Mouse (Mus musculus): ENCODE results near the gene Knl1. TPM values are rescaled to one million over a fixed set of nuclear protein-coding genes. Genes with fewer than 3 reads are reported as not detected.

Knl1 gene
- polyA plus RNA-seq, 1 experiment from 2014 or later: 54.3 TPM

DNA sequence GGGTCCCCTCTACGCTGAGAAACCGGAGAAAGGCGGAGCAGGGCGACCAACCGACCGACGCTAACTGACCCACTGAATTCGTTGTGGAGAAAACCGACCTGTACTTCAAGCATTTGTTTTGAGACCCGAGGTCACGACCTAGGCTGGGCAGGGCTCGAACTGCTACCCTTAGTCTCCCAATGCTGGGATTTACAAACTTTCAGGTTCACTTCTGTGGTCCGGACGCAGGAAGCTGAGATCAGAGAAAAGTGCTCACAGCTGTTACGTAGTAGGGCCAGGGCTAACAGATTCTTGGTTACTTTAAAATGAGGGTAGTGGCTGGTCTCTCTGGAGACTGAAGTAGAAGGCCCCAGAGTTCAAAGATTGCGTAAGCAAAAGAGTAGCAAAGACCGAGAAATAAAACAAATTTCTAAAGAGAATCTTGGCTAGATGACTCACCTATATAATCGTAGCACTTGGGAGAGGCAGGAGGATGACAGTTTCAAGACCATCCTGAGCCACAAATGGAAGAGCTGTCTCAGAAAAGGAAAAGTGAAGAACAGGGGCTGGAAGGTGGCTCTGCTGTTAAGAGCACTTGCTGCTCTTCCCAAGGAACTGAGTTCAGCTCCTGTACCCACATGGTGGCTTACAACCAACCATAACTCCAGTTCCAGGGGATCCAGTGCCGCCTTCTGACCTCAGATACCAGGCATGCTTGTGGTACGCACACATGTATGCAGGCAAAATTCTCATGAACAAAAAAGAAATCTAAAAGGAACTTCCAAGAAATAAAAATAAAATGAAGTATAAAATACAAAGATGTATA, 66.4 kb downstream of the Knl1 start:
- H3K4me3 ChIP-seq: peak overlapping the region; percentile 83
- H3K36me3 ChIP-seq: peaks cover 6% of the 10 kb centered on the region; the same call in 1 of the 2 replicates
- WGBS: 14% methylated on average over 20 of the region's 20 CpGs
- no peak for ATAC-seq (ENCODE audit: insufficient number of reproducible peaks, insufficient read depth, low FRiP score, low TSS enrichment)
- no peaks in the 10 kb centered on the region for H3K9me3 ChIP-seq
- peak overlapping the region; percentile 80 for H3K9ac ChIP-seq
- H3K27ac ChIP-seq: peak overlapping the region; percentile 90
- no peaks in the 10 kb centered on the region for H3K27me3 ChIP-seq
- H3K4me2 ChIP-seq (replicated peaks): peak overlapping the region; percentile 93
- peaks cover 11% of the 10 kb centered on the region for H3K4me1 ChIP-seq

DNA sequence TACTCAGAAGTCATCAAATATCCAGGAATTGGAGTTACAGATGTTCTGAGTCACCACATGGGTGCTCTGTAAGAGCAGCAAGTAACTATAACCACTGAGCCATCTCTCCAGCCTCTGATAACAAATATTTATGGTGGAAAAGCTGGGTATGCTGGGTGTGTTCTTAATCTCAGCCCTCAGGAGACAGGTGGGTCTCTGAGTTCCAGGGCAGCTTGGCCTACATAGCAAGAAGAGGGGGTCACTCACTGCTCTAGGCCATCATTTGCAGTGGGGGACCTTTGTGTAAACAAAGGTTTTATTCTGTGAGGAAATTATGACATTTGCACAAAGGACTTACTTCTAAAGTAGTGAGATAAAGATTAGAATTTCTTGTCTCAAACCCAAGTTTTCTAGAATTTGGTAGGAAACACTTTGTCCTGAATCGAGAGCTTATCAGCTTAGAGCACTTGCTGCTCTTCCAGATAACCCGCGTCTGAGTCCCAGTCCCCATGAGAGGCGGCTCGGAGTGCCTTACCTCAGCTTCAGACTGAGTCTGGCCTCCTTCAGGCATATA, 89.5 kb downstream of the Knl1 start:
- no peaks in the 10 kb centered on the region for H3K9me3 ChIP-seq
- H3K27me3 ChIP-seq: no peaks in the 10 kb centered on the region
- H3K9ac ChIP-seq: no peak overlapping the region
- no peak for ATAC-seq (ENCODE audit: insufficient number of reproducible peaks, insufficient read depth, low FRiP score, low TSS enrichment)
- H3K4me3 ChIP-seq: no peak overlapping the region
- no peaks in the 10 kb centered on the region for H3K4me1 ChIP-seq
- H3K27ac ChIP-seq: no peak overlapping the region
- 82% methylated on average over 5 of the region's 5 CpGs for WGBS
- H3K36me3 ChIP-seq: peaks cover 70% of the 10 kb centered on the region
- no peak overlapping the region for H3K4me2 ChIP-seq (replicated peaks)

DNA sequence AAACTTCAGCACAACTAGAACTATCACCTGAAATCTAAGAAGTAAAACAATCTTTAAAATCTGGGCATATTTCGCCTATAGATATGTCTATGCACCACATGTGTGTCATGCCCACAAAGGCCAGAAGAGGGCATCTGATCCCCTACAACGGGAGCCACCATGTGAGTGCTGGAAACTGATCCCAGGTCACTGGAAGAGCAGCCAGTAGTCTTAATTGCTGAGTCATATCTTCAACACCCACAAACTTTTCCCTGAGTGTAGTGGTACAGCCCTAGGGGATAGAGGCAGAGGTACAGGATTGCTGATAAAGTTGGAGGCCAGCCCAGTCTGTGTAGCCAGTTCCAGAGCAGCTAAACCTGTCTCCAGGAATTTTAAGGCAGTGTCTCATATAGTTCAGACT, 98.3 kb downstream of the Knl1 start:
- no peaks in the 10 kb centered on the region for H3K27me3 ChIP-seq
- H3K9ac ChIP-seq: no peak overlapping the region
- no peak overlapping the region for H3K4me2 ChIP-seq (replicated peaks)
- H3K4me1 ChIP-seq: no peaks in the 10 kb centered on the region
- WGBS: 82% methylated on average over 2 of the region's 2 CpGs
- H3K36me3 ChIP-seq: peaks cover 93% of the 10 kb centered on the region
- no peak overlapping the region for H3K4me3 ChIP-seq
- no peak overlapping the region for H3K27ac ChIP-seq
- H3K9me3 ChIP-seq: no peaks in the 10 kb centered on the region
- ATAC-seq (ENCODE audit: insufficient number of reproducible peaks, insufficient read depth, low FRiP score, low TSS enrichment): no peak

DNA sequence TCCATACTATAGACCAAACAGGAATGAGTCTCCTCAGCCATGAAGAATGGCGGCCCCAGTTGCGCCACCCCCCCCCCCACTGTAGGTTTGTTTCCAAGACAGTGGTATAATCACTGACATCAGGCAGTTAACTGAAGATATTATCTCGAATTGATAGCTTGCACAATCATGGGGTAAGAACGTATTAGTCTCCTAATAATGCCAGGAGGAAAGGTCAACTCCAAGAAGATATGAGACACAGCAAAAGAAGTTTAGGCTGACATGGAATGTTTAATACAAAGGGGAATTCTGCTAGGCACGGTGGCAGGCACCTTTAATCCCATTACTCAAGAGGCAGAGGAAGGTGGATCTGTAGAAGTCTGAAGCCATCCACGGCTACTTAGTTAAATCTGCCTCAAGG, 99.5 kb downstream of the Knl1 start:
- WGBS: 90% methylated on average over 6 of the region's 6 CpGs
- peaks cover 93% of the 10 kb centered on the region for H3K36me3 ChIP-seq
- H3K4me3 ChIP-seq: no peak overlapping the region
- no peaks in the 10 kb centered on the region for H3K4me1 ChIP-seq
- no peak for ATAC-seq (ENCODE audit: insufficient number of reproducible peaks, insufficient read depth, low FRiP score, low TSS enrichment)
- no peaks in the 10 kb centered on the region for H3K27me3 ChIP-seq
- H3K9ac ChIP-seq: no peak overlapping the region
- no peaks in the 10 kb centered on the region for H3K9me3 ChIP-seq
- no peak overlapping the region for H3K27ac ChIP-seq
- no peak overlapping the region for H3K4me2 ChIP-seq (replicated peaks)

DNA sequence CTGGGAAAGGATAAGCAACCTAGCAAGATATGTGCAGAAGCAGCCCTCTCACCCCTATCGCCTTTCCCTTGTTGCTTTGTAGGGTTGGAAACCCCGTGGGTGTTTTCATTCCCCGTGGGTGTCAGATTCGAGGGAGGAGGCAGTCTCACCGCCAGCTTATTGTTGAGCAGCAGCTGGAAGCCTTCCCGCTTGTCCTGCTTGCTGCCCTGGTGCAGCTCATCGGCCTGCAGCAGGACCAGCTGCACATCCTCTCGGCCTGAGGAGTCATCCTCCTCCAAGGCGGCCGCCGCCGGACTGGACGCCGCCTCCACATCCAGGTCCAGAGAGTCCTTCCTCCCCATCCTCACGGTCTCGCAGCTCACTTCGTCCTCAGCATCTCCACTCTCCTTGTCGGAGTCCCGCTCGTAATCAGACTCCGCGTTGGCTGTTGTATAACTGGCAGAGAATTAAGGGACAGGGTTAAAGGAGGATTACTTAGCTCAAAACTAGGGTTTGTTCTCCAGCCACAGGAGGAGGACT, 100.3 kb downstream of the Knl1 start:
- no peak overlapping the region for H3K4me2 ChIP-seq (replicated peaks)
- no peaks in the 10 kb centered on the region for H3K9me3 ChIP-seq
- WGBS: 86% methylated on average over 22 of the region's 22 CpGs
- no peak for ATAC-seq (ENCODE audit: insufficient number of reproducible peaks, insufficient read depth, low FRiP score, low TSS enrichment)
- peaks cover 92% of the 10 kb centered on the region for H3K36me3 ChIP-seq
- no peak overlapping the region for H3K27ac ChIP-seq
- no peak overlapping the region for H3K9ac ChIP-seq
- H3K4me3 ChIP-seq: no peak overlapping the region
- H3K4me1 ChIP-seq: no peaks in the 10 kb centered on the region
- H3K27me3 ChIP-seq: no peaks in the 10 kb centered on the region

DNA sequence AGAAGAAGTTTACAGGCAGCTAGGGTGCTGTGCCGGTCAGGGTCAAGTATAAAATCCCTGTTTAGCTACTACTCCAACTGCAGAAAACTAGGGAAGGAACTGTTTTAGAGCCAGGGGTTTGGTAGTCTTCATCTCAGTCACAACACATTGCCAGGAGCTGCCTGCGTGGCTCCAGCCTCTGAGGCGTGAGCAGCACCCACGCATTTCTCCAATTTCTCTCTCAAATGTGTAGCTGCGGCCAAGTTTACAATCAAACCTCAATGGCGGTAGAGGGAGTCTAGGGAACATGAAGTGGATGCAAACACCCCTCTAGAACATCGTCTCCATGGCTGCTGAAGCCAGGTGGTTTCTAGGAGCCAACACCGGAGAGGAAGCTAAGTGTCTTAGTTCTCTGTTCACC, 100.9 kb downstream of the Knl1 start:
- no peak for ATAC-seq (ENCODE audit: insufficient number of reproducible peaks, insufficient read depth, low FRiP score, low TSS enrichment)
- Histone ChIP-seq H3K4me1 (no peaks in the 10 kb centered on the region), H3K9ac (no peak overlapping the region), H3K27me3 (no peaks in the 10 kb centered on the region), H3K4me3 (no peak overlapping the region), H3K27ac (no peak overlapping the region), H3K9me3 (no peaks in the 10 kb centered on the region), H3K36me3 (peaks cover 92% of the 10 kb centered on the region), H3K4me2 (replicated peaks) (no peak overlapping the region)
- 91% methylated on average over 8 of the region's 8 CpGs for WGBS

- H3K4me3 ChIP-seq: no peak overlapping the region
- peaks cover 72% of the 10 kb centered on the region for H3K36me3 ChIP-seq
- no peak overlapping the region for H3K4me2 ChIP-seq (replicated peaks)
- H3K27ac ChIP-seq: no peak overlapping the region
- H3K9ac ChIP-seq: no peak overlapping the region
- H3K9me3 ChIP-seq: no peaks in the 10 kb centered on the region
- no peaks in the 10 kb centered on the region for H3K27me3 ChIP-seq
- peaks cover 12% of the 10 kb centered on the region; the same call in 1 of the 2 replicates for H3K4me1 ChIP-seq
- ATAC-seq (ENCODE audit: insufficient number of reproducible peaks, insufficient read depth, low FRiP score, low TSS enrichment): no peak
- WGBS: 91% methylated on average over 6 of the region's 6 CpGs
These were observed 105.3 kb downstream of the Knl1 start for GRCm38 (mm10) chr2:119152255-119152654.

GRCm38 (mm10) chr2:119154683-119155082, 107.8 kb downstream of the Knl1 start:
- ATAC-seq (ENCODE audit: insufficient number of reproducible peaks, insufficient read depth, low FRiP score, low TSS enrichment): no peak
- no peak overlapping the region for H3K27ac ChIP-seq
- no peak overlapping the region for H3K9ac ChIP-seq
- H3K27me3 ChIP-seq: no peaks in the 10 kb centered on the region
- H3K36me3 ChIP-seq: peaks cover 47% of the 10 kb centered on the region
- peaks cover 12% of the 10 kb centered on the region; the same call in 1 of the 2 replicates for H3K4me1 ChIP-seq
- H3K9me3 ChIP-seq: no peaks in the 10 kb centered on the region
- no peak overlapping the region for H3K4me3 ChIP-seq
- WGBS: 85% methylated on average over 2 of the region's 2 CpGs
- H3K4me2 ChIP-seq (replicated peaks): 0 out of 2 replicates have a peak overlapping the region, but pooled peaks have one; percentile 5

Other genes with a start within 250 kb of the Knl1 start
- 116 and 125 TPM in 2 replicates for gene Knstrn, start 233.1 kb upstream of the Knl1 start, polyA plus RNA-seq (2016; fragmentation: Nextera tagmentation; extraction: Ambion mirVana)
- 81.4 and 87.0 TPM in 2 replicates for gene Ivd, start 185.2 kb upstream of the Knl1 start, polyA plus RNA-seq (2016; fragmentation: Nextera tagmentation; extraction: Ambion mirVana)
- gene Bahd1, start 146.7 kb upstream of the Knl1 start, polyA plus RNA-seq (2016; fragmentation: Nextera tagmentation; extraction: Ambion mirVana): 4.1 and 4.9 TPM in 2 replicates
- 48.1 and 51.0 TPM in 2 replicates for gene Chst14, start 120.6 kb upstream of the Knl1 start, polyA plus RNA-seq (2016; fragmentation: Nextera tagmentation; extraction: Ambion mirVana)
- gene Ccdc32, start 17.7 kb upstream of the Knl1 start, polyA plus RNA-seq (2016; fragmentation: Nextera tagmentation; extraction: Ambion mirVana): 22.6 and 23.3 TPM in 2 replicates
- gene Rpusd2, start 12.3 kb upstream of the Knl1 start, polyA plus RNA-seq (2016; fragmentation: Nextera tagmentation; extraction: Ambion mirVana): 4.6 and 6.0 TPM in 2 replicates
- 53.3 and 57.7 TPM in 2 replicates for gene Rad51, start 65.7 kb downstream of the Knl1 start, polyA plus RNA-seq (2016; fragmentation: Nextera tagmentation; extraction: Ambion mirVana)
- gene Rmdn3, start 109.9 kb downstream of the Knl1 start, polyA plus RNA-seq (2016; fragmentation: Nextera tagmentation; extraction: Ambion mirVana): 41.9 and 42.3 TPM in 2 replicates
- gene Gchfr, start 120.7 kb downstream of the Knl1 start, polyA plus RNA-seq (2016; fragmentation: Nextera tagmentation; extraction: Ambion mirVana): 4.7 and 5.2 TPM in 2 replicates
- 0.70 and 1.1 TPM in 2 replicates for gene Gm14137, start 127.4 kb downstream of the Knl1 start, polyA plus RNA-seq (2016; fragmentation: Nextera tagmentation; extraction: Ambion mirVana)
- gene Zfyve19, start 161.5 kb downstream of the Knl1 start, polyA plus RNA-seq (2016; fragmentation: Nextera tagmentation; extraction: Ambion mirVana): 57.0 and 58.2 TPM in 2 replicates
- 26.5 and 27.5 TPM in 2 replicates for gene Dnajc17, start 161.7 kb downstream of the Knl1 start, polyA plus RNA-seq (2016; fragmentation: Nextera tagmentation; extraction: Ambion mirVana)
- gene Ppp1r14d, start 182.8 kb downstream of the Knl1 start, polyA plus RNA-seq (2016; fragmentation: Nextera tagmentation; extraction: Ambion mirVana): 0.28 TPM in 1 of 2 replicates, not detected in the other
- 8.8 and 10.6 TPM in 2 replicates for gene Spint1, start 190.2 kb downstream of the Knl1 start, polyA plus RNA-seq (2016; fragmentation: Nextera tagmentation; extraction: Ambion mirVana)
- gene Rhov, start 224.2 kb downstream of the Knl1 start, polyA plus RNA-seq (2016; fragmentation: Nextera tagmentation; extraction: Ambion mirVana): 5.7 and 6.9 TPM in 2 replicates
- gene Vps18, start 241.6 kb downstream of the Knl1 start, polyA plus RNA-seq (2016; fragmentation: Nextera tagmentation; extraction: Ambion mirVana): 23.8 and 23.9 TPM in 2 replicates